Mouse (Mus musculus): ENCODE data around the gene Ace. TPM values are rescaled to one million over a fixed set of nuclear protein-coding genes. Genes with fewer than 3 reads are reported as not detected.

Gene Ace
- polyA plus RNA-seq, 1 experiment from 2014 or later: 0.07 TPM

- H3K4me1 ChIP-seq: no peaks in the 10 kb centered on the region
- no peak overlapping the region for H3K4me3 ChIP-seq
- no peak overlapping the region for H3K27ac ChIP-seq
- ATAC-seq: no peak
- H3K4me2 ChIP-seq: no peak overlapping the region
- H3K36me3 ChIP-seq: no peaks in the 10 kb centered on the region
- 55% methylated on average over 6 of the region's 6 CpGs for WGBS (ENCODE audit: insufficient replicate concordance)
- H3K9me3 ChIP-seq (replicated peaks): no peaks in the 10 kb centered on the region
- H3K9ac ChIP-seq: no peak overlapping the region
- peaks cover 22% of the 10 kb centered on the region for H3K27me3 ChIP-seq (replicated peaks)
Measured at GRCm38 (mm10) chr11:105934816-105935215, 32.9 kb upstream of the Ace start.

- no peak for ATAC-seq
- Histone ChIP-seq H3K9me3 (replicated peaks) (no peaks in the 10 kb centered on the region), H3K27me3 (replicated peaks) (peaks cover 28% of the 10 kb centered on the region), H3K36me3 (no peaks in the 10 kb centered on the region), H3K9ac (no peak overlapping the region), H3K4me3 (no peak overlapping the region), H3K4me1 (no peaks in the 10 kb centered on the region), H3K4me2 (no peak overlapping the region), H3K27ac (no peak overlapping the region)
- WGBS (ENCODE audit: insufficient replicate concordance): 65% methylated on average over 8 of the region's 8 CpGs
Measured at GRCm38 (mm10) chr11:105935496-105935895, 32.2 kb upstream of the Ace start.

- no peak overlapping the region for H3K4me3 ChIP-seq
- no peak overlapping the region for H3K9ac ChIP-seq
- WGBS (ENCODE audit: insufficient replicate concordance): 71% methylated on average over 6 of the region's 6 CpGs
- no peaks in the 10 kb centered on the region for H3K4me1 ChIP-seq
- H3K9me3 ChIP-seq (replicated peaks): no peaks in the 10 kb centered on the region
- no peak overlapping the region for H3K27ac ChIP-seq
- no peak for ATAC-seq
- H3K4me2 ChIP-seq: no peak overlapping the region
- H3K36me3 ChIP-seq: no peaks in the 10 kb centered on the region
- H3K27me3 ChIP-seq (replicated peaks): peaks cover 34% of the 10 kb centered on the region
Measured at GRCm38 (mm10) chr11:105936200-105936599, 31.5 kb upstream of the Ace start.

GRCm38 (mm10) chr11:105936974-105937373 lies 30.8 kb upstream of the Ace start:
- H3K4me3 ChIP-seq: no peak overlapping the region
- H3K4me2 ChIP-seq: no peak overlapping the region
- H3K27ac ChIP-seq: no peak overlapping the region
- 0 out of 2 replicates have a peak, but pooled peaks cover 2% of the 10 kb centered on the region for H3K4me1 ChIP-seq
- 72% methylated on average over 3 of the region's 3 CpGs for WGBS (ENCODE audit: insufficient replicate concordance)
- H3K27me3 ChIP-seq (replicated peaks): peaks cover 42% of the 10 kb centered on the region
- ATAC-seq: no peak
- no peaks in the 10 kb centered on the region for H3K36me3 ChIP-seq
- no peak overlapping the region for H3K9ac ChIP-seq
- H3K9me3 ChIP-seq (replicated peaks): no peaks in the 10 kb centered on the region

- H3K9me3 ChIP-seq (replicated peaks): no peaks in the 10 kb centered on the region
- WGBS (ENCODE audit: insufficient replicate concordance): 59% methylated on average over 9 of the region's 9 CpGs
- H3K4me1 ChIP-seq: peaks cover 13% of the 10 kb centered on the region
- no peaks in the 10 kb centered on the region for H3K36me3 ChIP-seq
- H3K27ac ChIP-seq: no peak overlapping the region
- no peak overlapping the region for H3K4me3 ChIP-seq
- H3K27me3 ChIP-seq (replicated peaks): peaks cover 60% of the 10 kb centered on the region
- ATAC-seq: no peak
- no peak overlapping the region for H3K9ac ChIP-seq
- H3K4me2 ChIP-seq: no peak overlapping the region
Measured at GRCm38 (mm10) chr11:105938771-105939170, 29.0 kb upstream of the Ace start.

- H3K4me2 ChIP-seq: no peak overlapping the region
- 53% methylated on average over 8 of the region's 8 CpGs for WGBS (ENCODE audit: insufficient replicate concordance)
- no peak overlapping the region for H3K4me3 ChIP-seq
- peaks cover 82% of the 10 kb centered on the region for H3K27me3 ChIP-seq (replicated peaks)
- peaks cover 38% of the 10 kb centered on the region for H3K4me1 ChIP-seq
- no peak overlapping the region for H3K9ac ChIP-seq
- no peak overlapping the region for H3K27ac ChIP-seq
- no peaks in the 10 kb centered on the region for H3K36me3 ChIP-seq
- no peak for ATAC-seq
- no peaks in the 10 kb centered on the region for H3K9me3 ChIP-seq (replicated peaks)
Measured at GRCm38 (mm10) chr11:105941973-105942372, 25.8 kb upstream of the Ace start.

- Histone ChIP-seq H3K4me1 (peaks cover 41% of the 10 kb centered on the region), H3K9ac (peak overlapping the region; percentile 62), H3K27me3 (replicated peaks) (peaks cover 78% of the 10 kb centered on the region), H3K27ac (no peak overlapping the region), H3K9me3 (replicated peaks) (no peaks in the 10 kb centered on the region), H3K4me3 (peak overlapping the region; percentile 68), H3K4me2 (peak overlapping the region; percentile 98), H3K36me3 (no peaks in the 10 kb centered on the region)
- no peak for ATAC-seq
- 6% methylated on average over 44 of the region's 47 CpGs for WGBS (ENCODE audit: insufficient replicate concordance)
Measured at GRCm38 (mm10) chr11:105943133-105944102, 24.3 kb upstream of the Ace start.

- no peak overlapping the region for H3K27ac ChIP-seq
- no peaks in the 10 kb centered on the region for H3K9me3 ChIP-seq (replicated peaks)
- H3K27me3 ChIP-seq (replicated peaks): peaks cover 75% of the 10 kb centered on the region
- H3K9ac ChIP-seq: peak overlapping the region; percentile 62
- peak overlapping the region; percentile 98 for H3K4me2 ChIP-seq
- H3K36me3 ChIP-seq: no peaks in the 10 kb centered on the region
- under 1% methylated on average over 58 of the region's 59 CpGs for WGBS (ENCODE audit: insufficient replicate concordance)
- peak overlapping the region; percentile 68 for H3K4me3 ChIP-seq
- peaks cover 41% of the 10 kb centered on the region for H3K4me1 ChIP-seq
- peak; percentile 70 for ATAC-seq
Measured at GRCm38 (mm10) chr11:105944126-105944621, 23.6 kb upstream of the Ace start.

GRCm38 (mm10) chr11:105944770-105945672 lies 22.7 kb upstream of the Ace start:
- peak overlapping the region; percentile 68 for H3K4me3 ChIP-seq
- no peaks in the 10 kb centered on the region for H3K9me3 ChIP-seq (replicated peaks)
- H3K27ac ChIP-seq: no peak overlapping the region
- H3K27me3 ChIP-seq (replicated peaks): peaks cover 73% of the 10 kb centered on the region
- H3K9ac ChIP-seq: peak overlapping the region; percentile 62; the same call in 1 of the 2 replicates
- no peak for ATAC-seq
- peaks cover 41% of the 10 kb centered on the region for H3K4me1 ChIP-seq
- no peaks in the 10 kb centered on the region for H3K36me3 ChIP-seq
- 64% methylated on average over 16 of the region's 16 CpGs for WGBS (ENCODE audit: insufficient replicate concordance)
- peak overlapping the region; percentile 98 for H3K4me2 ChIP-seq

- Histone ChIP-seq H3K27me3 (replicated peaks) (peaks cover 58% of the 10 kb centered on the region), H3K4me1 (peaks cover 41% of the 10 kb centered on the region), H3K9me3 (replicated peaks) (no peaks in the 10 kb centered on the region), H3K4me2 (peak overlapping the region; percentile 11; the same call in 1 of the 2 replicates), H3K4me3 (no peak overlapping the region), H3K36me3 (no peaks in the 10 kb centered on the region), H3K27ac (no peak overlapping the region), H3K9ac (no peak overlapping the region)
- no peak for ATAC-seq
- WGBS (ENCODE audit: insufficient replicate concordance): 15% methylated on average over 11 of the region's 11 CpGs
Measured at GRCm38 (mm10) chr11:105946694-105947154, 21.0 kb upstream of the Ace start.

GRCm38 (mm10) chr11:105948255-105948654 lies 19.5 kb upstream of the Ace start:
- WGBS (ENCODE audit: insufficient replicate concordance): 30% methylated on average over 2 of the region's 2 CpGs
- Histone ChIP-seq H3K4me2 (no peak overlapping the region), H3K9me3 (replicated peaks) (no peaks in the 10 kb centered on the region), H3K27ac (no peak overlapping the region), H3K27me3 (replicated peaks) (peaks cover 55% of the 10 kb centered on the region), H3K9ac (no peak overlapping the region), H3K4me1 (peaks cover 33% of the 10 kb centered on the region), H3K36me3 (no peaks in the 10 kb centered on the region), H3K4me3 (no peak overlapping the region)
- no peak for ATAC-seq

Data from liver, embryonic 12.5 days (tissue).